Mouse (Mus musculus): Measurements from ENCODE around the gene Umad1.

The Umad1 gene

GRCm38 (mm10) chr6:8485414-8486175 lies 226.5 kb downstream of the Umad1 start:
- DNase-seq = no peak

GRCm38 (mm10) chr6:8486391-8487043 lies 227.4 kb downstream of the Umad1 start:
- DNase-seq = no peak

- no peak for DNase-seq
Measured at GRCm38 (mm10) chr6:8487044-8487853, 228.2 kb downstream of the Umad1 start.

GRCm38 (mm10) chr6:8488249-8488648 lies 229.2 kb downstream of the Umad1 start:
- DNase-seq = no peak

GRCm38 (mm10) chr6:8489266-8489665 lies 230.2 kb downstream of the Umad1 start:
- no peak for DNase-seq

GRCm38 (mm10) chr6:8489938-8490585 lies 231.0 kb downstream of the Umad1 start:
- DNase-seq = no peak

GRCm38 (mm10) chr6:8492248-8492647 lies 233.2 kb downstream of the Umad1 start:
- DNase-seq = no peak

- no peak for DNase-seq
Measured at GRCm38 (mm10) chr6:8495109-8495826, 236.2 kb downstream of the Umad1 start.

- DNase-seq = no peak
Measured at GRCm38 (mm10) chr6:8495827-8496222, 236.7 kb downstream of the Umad1 start.

GRCm38 (mm10) chr6:8497234-8497867 lies 238.3 kb downstream of the Umad1 start:
- no peak for DNase-seq

- no peak for DNase-seq
Measured at GRCm38 (mm10) chr6:8497868-8498257, 238.8 kb downstream of the Umad1 start.

- DNase-seq = no peak
Measured at GRCm38 (mm10) chr6:8498961-8499360, 239.9 kb downstream of the Umad1 start.

- no peak for DNase-seq
Measured at GRCm38 (mm10) chr6:8503953-8504352, 244.9 kb downstream of the Umad1 start.

GRCm38 (mm10) chr6:8504521-8505228 lies 245.6 kb downstream of the Umad1 start:
- DNase-seq = no peak

- no peak for DNase-seq
Measured at GRCm38 (mm10) chr6:8506631-8507030, 247.5 kb downstream of the Umad1 start.
